Mouse (Mus musculus): Measurements from ENCODE around the gene Il22ra1.

- TF ChIP-seq GATA1 (IDR thresholded peaks at IDR 0.05; ENCODE audit: low read length) (no peak), TAL1 (IDR thresholded peaks at IDR 0.05; ENCODE audit: low read length) (no peak)
Observed at GRCm38 (mm10) chr4:135710392-135710791, 17.6 kb upstream of the Il22ra1 start.

All from erythroblast, embryonic 14.5 days (primary cell).